Mouse (Mus musculus) cortical plate, adult 2 months (tissue): ENCODE measurements around the gene Gm37240.

Experiments
- CTCF ChIP-seq: fragments of 200-500 bp; IDR thresholded peaks from 2 replicates; pipeline ENCODE4 v1.5.1; 2011; ENCODE audit warnings: mild to moderate bottlenecking, control low read depth, low read length; ENCODE audit not compliant: insufficient read depth; ENCODE audit errors: extremely low read depth
- POLR2A ChIP-seq: fragments of 200-500 bp; IDR thresholded peaks from 2 replicates; pipeline ENCODE4 v1.6.1; 2011; ENCODE audit warnings: mild to moderate bottlenecking, low read length, control low read depth; ENCODE audit not compliant: insufficient read depth; ENCODE audit errors: extremely low read depth

GRCm38 (mm10) chr3:85317306-85317705 is 570.0 kb downstream of the Gm37240 start:
- TF ChIP-seq CTCF (no peak), POLR2A (no peak)
